Mouse (Mus musculus): ENCODE measurements around the gene Lipt2.

Gene Lipt2

GRCm38 (mm10) chr7:100159105-100159841, at the start of gene Lipt2:
Gene Lipt2, plus strand, starts transcription at chr7:100159277.
- DNase-seq (ENCODE audit: low spot score in 2 of 2), result peak; percentile 81 to 87

- no peak for DNase-seq (ENCODE audit: low spot score in 2 of 2)
Measured at GRCm38 (mm10) chr7:100111506-100111905, 47.6 kb upstream of the Lipt2 start.

GRCm38 (mm10) chr7:100113821-100114220, 45.3 kb upstream of the Lipt2 start:
- DNase-seq (ENCODE audit: low spot score in 2 of 2), result no peak

- DNase-seq (ENCODE audit: low spot score in 2 of 2), result no peak
Measured at GRCm38 (mm10) chr7:100114279-100114678, 44.8 kb upstream of the Lipt2 start.

- DNase-seq (ENCODE audit: low spot score in 2 of 2), result no peak
Measured at GRCm38 (mm10) chr7:100120791-100121261, 38.3 kb upstream of the Lipt2 start.

- DNase-seq (ENCODE audit: low spot score in 2 of 2), result peak; percentile 96 to 99
Measured at GRCm38 (mm10) chr7:100121376-100121789, 37.7 kb upstream of the Lipt2 start, which contains the start of gene Pold3. Gene Pold3, minus strand, starts transcription at chr7:100121565.

- DNase-seq (ENCODE audit: low spot score in 2 of 2), result no peak
Measured at GRCm38 (mm10) chr7:100123486-100123885, 35.6 kb upstream of the Lipt2 start.

- no peak for DNase-seq (ENCODE audit: low spot score in 2 of 2)
Measured at GRCm38 (mm10) chr7:100124211-100124610, 34.9 kb upstream of the Lipt2 start.

- DNase-seq (ENCODE audit: low spot score in 2 of 2), result no peak
Measured at GRCm38 (mm10) chr7:100125166-100125565, 33.9 kb upstream of the Lipt2 start.

GRCm38 (mm10) chr7:100126514-100126913, 32.6 kb upstream of the Lipt2 start:
- DNase-seq (ENCODE audit: low spot score in 2 of 2), result no peak

GRCm38 (mm10) chr7:100128262-100129041, 30.6 kb upstream of the Lipt2 start:
- no peak for DNase-seq (ENCODE audit: low spot score in 2 of 2)

- DNase-seq (ENCODE audit: low spot score in 2 of 2), result no peak
Measured at GRCm38 (mm10) chr7:100130592-100130991, 28.5 kb upstream of the Lipt2 start.

GRCm38 (mm10) chr7:100132379-100132778, 26.7 kb upstream of the Lipt2 start:
- no peak for DNase-seq (ENCODE audit: low spot score in 2 of 2)

GRCm38 (mm10) chr7:100137038-100137437, 22.0 kb upstream of the Lipt2 start:
- DNase-seq (ENCODE audit: low spot score in 2 of 2), result no peak

- no peak for DNase-seq (ENCODE audit: low spot score in 2 of 2)
Measured at GRCm38 (mm10) chr7:100138075-100138474, 21.0 kb upstream of the Lipt2 start.

GRCm38 (mm10) chr7:100140591-100140990, 18.5 kb upstream of the Lipt2 start:
- DNase-seq (ENCODE audit: low spot score in 2 of 2), result no peak

GRCm38 (mm10) chr7:100148586-100148985, 10.5 kb upstream of the Lipt2 start:
- DNase-seq (ENCODE audit: low spot score in 2 of 2), result no peak

GRCm38 (mm10) chr7:100150086-100150485, 9.0 kb upstream of the Lipt2 start:
- no peak for DNase-seq (ENCODE audit: low spot score in 2 of 2)

- DNase-seq (ENCODE audit: low spot score in 2 of 2), result no peak
Measured at GRCm38 (mm10) chr7:100150626-100151025, 8.5 kb upstream of the Lipt2 start.

GRCm38 (mm10) chr7:100157669-100158068, 1.4 kb upstream of the Lipt2 start:
- DNase-seq (ENCODE audit: low spot score in 2 of 2), result no peak

- peak in 1 of 2 experiments; percentile 11 for DNase-seq (ENCODE audit: low spot score in 2 of 2)
Measured at GRCm38 (mm10) chr7:100160006-100160405, 929 bp downstream of the Lipt2 start.

- no peak for DNase-seq (ENCODE audit: low spot score in 2 of 2)
Measured at GRCm38 (mm10) chr7:100163506-100163905, 4.4 kb downstream of the Lipt2 start.

- no peak for DNase-seq (ENCODE audit: low spot score in 2 of 2)
Measured at GRCm38 (mm10) chr7:100168654-100169053, 9.6 kb downstream of the Lipt2 start.
